In genomic region chr5:29293194-29293593, GRCm38 (mm10) we compare ENCODE assay signal across 9 mouse cellular contexts.
DNase-seq lines count a peak whose midpoint lies in the region; ATAC-seq and TF ChIP-seq lines count a peak whose summit lies in the region.
"Had no signal": no experiment of that assay in that cellular context is flagged by ENCODE, and none has a peak within 500 bp of the region (broad histone marks: within the 10 kb centered on the region; RNA-seq: fewer than 3 reads in every experiment).

No protein-coding gene starts in this region.

- no peak overlapping the region for H3K4me2 ChIP-seq in hindbrain, embryonic 12.5 days (replicated peaks)
- H3K4me2 ChIP-seq: lung, embryonic 15.5 days had no signal

- ATAC-seq in hindbrain, embryonic 12.5 days (ENCODE audit: low FRiP score) = no peak

- H3K4me3 ChIP-seq in hindbrain, embryonic 10.5 days = no peak overlapping the region
- no peak overlapping the region for H3K4me3 ChIP-seq in hindbrain, embryonic 12.5 days
- no peak overlapping the region for H3K4me3 ChIP-seq in MEL (ENCODE audit: control insufficient read depth in 1 of 2, insufficient read depth in 1 of 2, low read depth in 2 of 2, low read length in 2 of 2)
- H3K4me3 ChIP-seq: lung, embryonic 15.5 days had no signal

- no peaks in the 10 kb centered on the region for H3K79me2 ChIP-seq in MEL (ENCODE audit: control insufficient read depth, insufficient read depth, low read length, poor library complexity)

- H3K9ac ChIP-seq in hindbrain, embryonic 12.5 days = no peak overlapping the region
- no peak overlapping the region for H3K9ac ChIP-seq in MEL (ENCODE audit: control insufficient read depth, low read depth, low read length, poor library complexity, severe bottlenecking)
- H3K9ac ChIP-seq: lung, embryonic 15.5 days had no signal

- TF ChIP-seq EP300 in MEL (IDR thresholded peaks at IDR 0.05; ENCODE audit: low read depth in 1 of 2, low read length in 2 of 2) = no peak

- no peak overlapping the region for H3K27ac ChIP-seq in hindbrain, embryonic 10.5 days
- H3K27ac ChIP-seq in hindbrain, embryonic 12.5 days = no peak overlapping the region
- no peak overlapping the region for H3K27ac ChIP-seq in MEL (ENCODE audit: control insufficient read depth, low read depth, low read length)
- H3K27ac ChIP-seq: lung, embryonic 15.5 days had no signal

- no peaks in the 10 kb centered on the region for H3K9me3 ChIP-seq in hindbrain, embryonic 10.5 days
- no peaks in the 10 kb centered on the region for H3K9me3 ChIP-seq in hindbrain, embryonic 12.5 days (replicated peaks)
- no peaks in the 10 kb centered on the region for H3K9me3 ChIP-seq in MEL (replicated peaks; ENCODE audit: insufficient read depth, low read length)
- H3K9me3 ChIP-seq: lung, embryonic 15.5 days had no signal

- no peak for TF ChIP-seq POLR2A in MEL (IDR thresholded peaks at IDR 0.05; ENCODE audit: control insufficient read depth in 1 of 2, insufficient read depth in 1 of 2, low read depth in 1 of 2, low read length in 2 of 2, poor library complexity in 1 of 2)

- peak; percentile 93 to 100 (median 98) for TF ChIP-seq CTCF in MEL (IDR thresholded peaks at IDR 0.05 in 2 of 3, conservative IDR thresholded peaks at IDR 0.05 in 1 of 3; ENCODE audit: control insufficient read depth in 1 of 3, insufficient read depth in 1 of 3, low read depth in 2 of 3, low read length in 3 of 3, poor library complexity in 1 of 3, severe bottlenecking in 1 of 3)

- H3K36me3 ChIP-seq in hindbrain, embryonic 10.5 days = no peaks in the 10 kb centered on the region
- H3K36me3 ChIP-seq in hindbrain, embryonic 12.5 days = no peaks in the 10 kb centered on the region
- H3K36me3 ChIP-seq in MEL (ENCODE audit: control insufficient read depth in 1 of 2, insufficient read depth in 2 of 2, low read length in 2 of 2) = no peaks in the 10 kb centered on the region
- H3K36me3 ChIP-seq: lung, embryonic 15.5 days had no signal

- H3K27me3 ChIP-seq in hindbrain, embryonic 10.5 days (ENCODE audit: insufficient read depth, poor library complexity, severe bottlenecking) = no peaks in the 10 kb centered on the region
- H3K27me3 ChIP-seq in hindbrain, embryonic 12.5 days = no peaks in the 10 kb centered on the region
- H3K27me3 ChIP-seq in MEL (ENCODE audit: control insufficient read depth in 1 of 2, insufficient read depth in 2 of 2, low read length in 2 of 2) = 0 out of 4 replicates have a peak, but pooled peaks cover 0 to 2% of the 10 kb centered on the region in 2 experiments
- H3K27me3 ChIP-seq: lung, embryonic 15.5 days had no signal

- peak; percentile 58 for DNase-seq in hindbrain, embryonic 10.5 days (ENCODE audit: low spot score)
- peak; percentile 74 for DNase-seq in MEL (ENCODE audit: low read depth, low spot score)
- DNase-seq in cerebellum, adult 8-10 months = peak; percentile 51
- DNase-seq in gastrocnemius, postnatal 10 days = peak; percentile 61
- peak; percentile 21 to 61 for DNase-seq in layer of hippocampus, postnatal 14 days (ENCODE audit: low spot score in 2 of 2)
- peak; percentile 61 for DNase-seq in mesoderm, embryonic 11.5 days (ENCODE audit: low read depth, low spot score)
- DNase-seq in testis, postnatal 10 days (ENCODE audit: low spot score) = peak; percentile 79

- peak; percentile 97 for TF ChIP-seq RAD21 in MEL (IDR thresholded peaks at IDR 0.05; ENCODE audit: low read depth, low read length)

- 22% methylated on average over 2 of the region's 2 CpGs for whole genome bisulfite sequencing in hindbrain, embryonic 10.5 days
- 24% methylated on average over 2 of the region's 2 CpGs for WGBS in hindbrain, embryonic 12.5 days

- no peaks in the 10 kb centered on the region for H3K4me1 ChIP-seq in hindbrain, embryonic 10.5 days (replicated peaks)
- no peaks in the 10 kb centered on the region for H3K4me1 ChIP-seq in hindbrain, embryonic 12.5 days
- no peaks in the 10 kb centered on the region for H3K4me1 ChIP-seq in MEL (ENCODE audit: control insufficient read depth in 1 of 2, insufficient read depth in 2 of 2, low read length in 2 of 2)
- H3K4me1 ChIP-seq: lung, embryonic 15.5 days had no signal

TF ChIP-seq in MEL, 35 proteins besides CTCF, POLR2A, EP300 and RAD21:
- TF ChIP-seq SMC3 (IDR thresholded peaks at IDR 0.05; ENCODE audit: low read depth, low read length) (peak; percentile 94), NELFE (IDR thresholded peaks at IDR 0.05; ENCODE audit: low read depth, low read length) (no peak), ZC3H11A (IDR thresholded peaks at IDR 0.05; ENCODE audit: low read depth, low read length) (peak; percentile 79)
TF ChIP-seq in MEL: peak in this region for 2.
